Mouse (Mus musculus): ENCODE data around the gene Slc2a1. TPM values are rescaled to one million over a fixed set of nuclear protein-coding genes. Genes with fewer than 3 reads are reported as not detected.

Gene Slc2a1
- 6.7 and 20.9 TPM in 2 replicates for polyA plus RNA-seq (2011; ENCODE audit: insufficient read depth, insufficient read length, low replicate concordance, missing spikeins)

DNA sequence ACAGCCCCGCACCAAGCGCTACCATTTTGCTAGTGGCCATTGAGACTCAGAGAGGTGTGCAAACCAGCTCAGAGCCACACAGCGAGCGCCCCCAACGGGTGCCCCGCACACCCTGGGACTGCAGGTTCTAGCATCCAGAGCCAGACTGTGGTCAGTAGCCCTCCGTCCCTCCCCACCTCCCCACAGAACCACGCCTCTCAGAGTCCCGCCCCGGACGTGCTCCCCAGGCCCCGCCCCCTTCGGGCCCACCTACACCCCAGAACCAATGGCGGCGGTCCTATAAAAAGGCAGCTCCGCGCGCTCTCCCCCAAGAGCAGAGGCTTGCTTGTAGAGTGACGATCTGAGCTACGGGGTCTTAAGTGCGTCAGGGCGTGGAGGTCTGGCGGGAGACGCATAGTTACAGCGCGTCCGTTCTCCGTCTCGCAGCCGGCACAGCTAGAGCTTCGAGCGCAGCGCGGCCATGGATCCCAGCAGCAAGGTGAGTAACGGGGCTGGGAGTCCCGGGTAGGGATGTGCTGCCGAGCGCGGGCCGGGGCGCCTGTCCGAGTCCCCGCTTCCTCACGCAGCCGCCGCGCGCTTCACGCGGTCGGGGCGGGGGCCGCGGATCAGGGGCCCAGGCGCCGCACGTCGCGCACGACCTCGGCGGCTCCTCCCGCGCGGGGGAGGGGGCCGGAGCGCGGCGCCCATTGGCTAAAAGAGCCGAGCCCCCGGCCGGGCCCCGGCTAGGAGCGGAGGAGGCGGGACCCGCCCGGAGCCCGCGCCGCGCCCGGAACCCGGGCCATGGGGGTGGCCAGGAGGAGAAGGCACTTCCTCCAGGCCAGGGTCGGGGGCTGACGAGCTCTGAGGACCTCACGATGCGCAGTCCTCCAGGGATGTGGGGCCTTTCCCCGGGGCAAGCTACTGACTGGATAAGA is at the start of gene Slc2a1:
TSS of gene Slc2a1 (plus strand) at position 217 of the 914 bp plus-strand sequence.
- TF ChIP-seq POLR2A (IDR thresholded peaks at IDR 0.05; ENCODE audit: borderline replicate concordance, control insufficient read depth, low read depth, low read length), result peak; percentile 88
- TF ChIP-seq CTCF (IDR thresholded peaks at IDR 0.05; ENCODE audit: control insufficient read depth, insufficient read depth, low read length), result peak; percentile 34; the same call in 1 of the 2 replicates
- under 1% methylated on average over 88 of the region's 88 CpGs for whole genome bisulfite sequencing
- peak within 1 kb of the TSS; percentile 96 for H3K27ac ChIP-seq (ENCODE audit: control insufficient read depth, insufficient read depth, low read depth, low read length, poor library complexity)
- peak within 1 kb of the TSS; percentile 100 for H3K4me3 ChIP-seq (replicated peaks; ENCODE audit: control insufficient read depth, low read depth, low read length)
- H3K4me1 ChIP-seq (ENCODE audit: control insufficient read depth, insufficient read depth, low read length), result no peaks in the 10 kb centered on the region; the same call in 1 of the 2 replicates

DNA sequence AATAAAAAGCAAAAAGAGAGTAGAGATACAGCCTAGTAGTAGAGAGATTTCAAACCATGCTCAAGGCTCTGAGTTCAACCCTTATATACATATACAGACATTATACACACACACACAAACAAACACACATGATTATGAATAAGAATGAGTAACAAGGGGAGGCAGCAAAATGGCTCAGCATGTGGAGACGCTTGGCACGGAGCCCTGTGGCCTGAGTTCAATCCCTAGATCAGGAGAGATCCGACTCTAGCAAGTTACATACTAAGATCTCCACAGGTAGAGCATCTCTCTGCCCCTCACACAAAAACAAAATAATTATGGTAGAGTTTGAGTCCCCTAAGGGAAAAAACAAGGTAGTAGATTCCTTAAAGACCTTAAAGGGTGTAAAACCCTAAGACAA is 41.7 kb upstream of the Slc2a1 start:
- TF ChIP-seq POLR2A (IDR thresholded peaks at IDR 0.05; ENCODE audit: borderline replicate concordance, control insufficient read depth, low read depth, low read length) (no peak), CTCF (IDR thresholded peaks at IDR 0.05; ENCODE audit: control insufficient read depth, insufficient read depth, low read length) (no peak)
- Histone ChIP-seq H3K27ac (ENCODE audit: control insufficient read depth, insufficient read depth, low read depth, low read length, poor library complexity) (no peak overlapping the region), H3K4me1 (ENCODE audit: control insufficient read depth, insufficient read depth, low read length) (no peaks in the 10 kb centered on the region), H3K4me3 (replicated peaks; ENCODE audit: control insufficient read depth, low read depth, low read length) (no peak overlapping the region)
- 80% methylated on average over 3 of the region's 3 CpGs for WGBS

DNA sequence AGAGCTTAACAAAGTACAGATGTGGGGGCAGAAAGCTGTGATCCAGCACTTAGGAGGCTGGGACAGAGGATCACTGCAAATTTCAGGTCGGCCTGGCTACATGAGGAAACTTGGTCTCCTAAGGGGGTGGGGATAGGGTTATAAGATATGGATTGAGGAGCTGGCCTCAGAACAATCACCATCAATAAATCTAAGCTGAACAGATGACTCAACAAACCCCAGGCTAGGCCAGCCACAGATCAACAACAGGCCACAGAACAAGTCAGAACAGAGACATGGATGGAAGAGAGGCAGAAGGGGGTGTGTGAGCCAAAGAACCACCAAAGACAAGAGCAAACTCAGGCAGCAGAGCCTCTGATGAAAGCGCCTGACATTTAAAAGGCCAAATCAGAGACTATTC is 41.3 kb upstream of the Slc2a1 start:
- TF ChIP-seq POLR2A (IDR thresholded peaks at IDR 0.05; ENCODE audit: borderline replicate concordance, control insufficient read depth, low read depth, low read length), result no peak
- TF ChIP-seq CTCF (IDR thresholded peaks at IDR 0.05; ENCODE audit: control insufficient read depth, insufficient read depth, low read length), result no peak
- Histone ChIP-seq H3K4me3 (replicated peaks; ENCODE audit: control insufficient read depth, low read depth, low read length) (no peak overlapping the region), H3K4me1 (ENCODE audit: control insufficient read depth, insufficient read depth, low read length) (no peaks in the 10 kb centered on the region), H3K27ac (ENCODE audit: control insufficient read depth, insufficient read depth, low read depth, low read length, poor library complexity) (no peak overlapping the region)
- 84% methylated on average over 2 of the region's 2 CpGs for WGBS

DNA sequence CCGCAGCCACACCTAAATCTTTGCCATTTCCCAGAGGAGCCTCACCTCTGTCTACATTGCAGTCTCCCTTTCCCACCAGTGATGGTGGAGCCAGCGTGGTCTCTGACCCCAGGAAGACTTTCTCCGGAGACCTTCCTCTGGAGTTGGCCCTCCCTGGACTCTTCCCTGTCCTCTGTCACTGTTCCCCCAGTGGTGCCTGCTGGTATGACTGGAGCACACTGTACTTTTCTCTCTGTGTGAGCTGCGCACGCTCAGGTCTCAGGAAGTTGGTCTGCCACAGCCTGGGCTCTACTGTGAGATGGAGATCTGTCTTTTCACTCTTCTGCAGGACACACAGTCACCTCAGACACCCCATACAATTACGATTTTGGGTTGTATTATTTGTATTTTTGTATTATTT is 39.6 kb upstream of the Slc2a1 start:
- TF ChIP-seq CTCF (IDR thresholded peaks at IDR 0.05; ENCODE audit: control insufficient read depth, insufficient read depth, low read length) (0 out of 2 replicates have a peak, but pooled peaks have one; percentile 8), POLR2A (IDR thresholded peaks at IDR 0.05; ENCODE audit: borderline replicate concordance, control insufficient read depth, low read depth, low read length) (no peak)
- H3K27ac ChIP-seq (ENCODE audit: control insufficient read depth, insufficient read depth, low read depth, low read length, poor library complexity), result no peak overlapping the region
- 17% methylated on average over 6 of the region's 6 CpGs for WGBS

DNA sequence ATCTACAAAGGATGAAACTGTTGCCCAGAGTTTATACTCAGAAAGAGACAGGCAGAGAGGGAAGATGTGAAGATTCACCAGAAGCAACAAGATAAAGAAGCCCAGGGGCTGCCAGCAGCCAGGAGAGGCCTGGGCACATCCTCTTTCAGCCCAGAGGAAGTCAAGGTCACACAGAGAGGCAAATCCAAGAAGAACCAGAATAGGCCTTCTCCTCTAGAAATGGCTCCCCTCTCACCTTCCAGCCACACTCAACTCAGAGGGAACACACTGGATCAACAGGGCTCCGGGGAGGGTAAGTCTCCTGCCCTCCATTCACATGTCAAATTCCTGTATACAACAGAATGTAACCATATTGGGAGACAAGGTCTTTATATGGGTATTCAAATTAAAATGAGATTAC is 38.3 kb upstream of the Slc2a1 start:
- TF ChIP-seq POLR2A (IDR thresholded peaks at IDR 0.05; ENCODE audit: borderline replicate concordance, control insufficient read depth, low read depth, low read length) (no peak), CTCF (IDR thresholded peaks at IDR 0.05; ENCODE audit: control insufficient read depth, insufficient read depth, low read length) (no peak)
- no peaks in the 10 kb centered on the region for H3K4me1 ChIP-seq (ENCODE audit: control insufficient read depth, insufficient read depth, low read length)
- H3K4me3 ChIP-seq (replicated peaks; ENCODE audit: control insufficient read depth, low read depth, low read length), result no peak overlapping the region
- WGBS, result 81% methylated on average over 1 of the region's 1 CpGs
- no peak overlapping the region for H3K27ac ChIP-seq (ENCODE audit: control insufficient read depth, insufficient read depth, low read depth, low read length, poor library complexity)

More for the DNA sequence above, 39.6 kb upstream of the Slc2a1 start:
- no peaks in the 10 kb centered on the region for H3K4me1 ChIP-seq (ENCODE audit: control insufficient read depth, insufficient read depth, low read length)
- H3K4me3 ChIP-seq (replicated peaks; ENCODE audit: control insufficient read depth, low read depth, low read length), result no peak overlapping the region

DNA sequence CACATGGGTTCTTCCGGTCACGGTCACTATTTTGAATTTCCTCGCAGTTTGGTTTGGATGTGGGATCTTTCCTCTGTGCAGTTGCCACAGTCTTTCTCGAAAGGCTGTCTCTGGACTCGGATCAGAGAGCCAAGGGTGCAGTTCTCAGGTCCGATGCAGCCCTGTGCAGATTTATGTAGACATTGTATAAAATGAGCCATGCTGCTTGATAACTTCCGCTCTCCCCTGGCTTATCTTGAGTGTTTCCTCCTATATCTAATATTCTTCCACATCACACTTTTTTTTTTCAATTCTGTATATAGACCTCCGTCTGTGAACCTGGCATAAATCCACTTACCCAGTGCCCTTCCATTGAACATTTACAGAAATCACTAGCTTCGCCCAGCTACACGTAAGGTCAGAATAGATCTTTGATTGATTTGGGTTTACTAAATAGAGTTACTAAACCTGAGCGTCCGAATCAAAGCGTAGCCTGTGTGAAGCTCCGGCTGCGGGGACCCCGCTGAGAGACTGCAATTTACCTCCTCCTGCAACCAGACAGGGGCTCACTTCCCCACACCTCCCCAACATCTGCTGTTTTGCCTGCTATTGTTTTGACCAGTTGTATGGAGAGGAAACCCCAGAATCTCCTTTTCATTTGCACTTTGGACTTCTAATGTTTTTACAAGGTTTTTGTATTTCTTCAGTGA is 37.4 kb upstream of the Slc2a1 start:
- Histone ChIP-seq H3K4me3 (replicated peaks; ENCODE audit: control insufficient read depth, low read depth, low read length) (no peak overlapping the region), H3K27ac (ENCODE audit: control insufficient read depth, insufficient read depth, low read depth, low read length, poor library complexity) (no peak overlapping the region), H3K4me1 (ENCODE audit: control insufficient read depth, insufficient read depth, low read length) (no peaks in the 10 kb centered on the region)
- 62% methylated on average over 16 of the region's 16 CpGs for WGBS
- TF ChIP-seq CTCF (IDR thresholded peaks at IDR 0.05; ENCODE audit: control insufficient read depth, insufficient read depth, low read length) (no peak), POLR2A (IDR thresholded peaks at IDR 0.05; ENCODE audit: borderline replicate concordance, control insufficient read depth, low read depth, low read length) (no peak)

DNA sequence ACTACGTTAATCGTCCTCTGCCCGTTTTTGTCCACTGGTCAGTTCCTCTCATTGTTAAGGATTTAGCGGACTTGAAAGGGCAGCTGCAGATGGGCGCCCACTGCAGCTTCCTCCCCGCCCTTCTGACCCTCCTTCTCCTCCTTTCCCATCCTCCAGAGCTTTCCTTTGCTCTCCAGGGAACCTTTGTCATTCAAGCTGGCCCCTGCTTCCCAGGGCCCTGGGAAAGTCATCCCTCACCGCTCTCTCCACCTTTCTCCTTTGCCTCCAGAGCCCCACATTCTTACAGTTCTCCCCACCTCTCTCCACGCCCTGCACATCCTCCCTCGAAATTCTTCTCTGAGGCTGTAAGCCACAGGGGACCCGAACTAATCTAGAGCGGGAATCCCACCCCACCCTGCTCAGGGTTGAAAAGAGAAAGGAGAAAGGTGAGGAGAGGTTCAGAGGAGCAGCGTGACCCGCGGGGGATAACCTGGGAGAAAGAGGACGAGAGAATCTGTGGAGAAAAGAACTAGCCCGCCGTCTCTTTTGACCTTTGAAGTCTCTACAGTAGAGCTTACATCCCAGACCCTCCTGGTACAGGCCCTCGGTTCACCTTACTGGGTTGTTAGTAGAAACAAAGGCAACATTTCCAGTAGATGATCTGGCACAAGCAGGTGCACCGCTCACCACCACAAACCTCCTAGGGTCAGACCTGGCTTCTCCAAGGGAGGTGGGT is 36.7 kb upstream of the Slc2a1 start:
- no peak overlapping the region for H3K4me3 ChIP-seq (replicated peaks; ENCODE audit: control insufficient read depth, low read depth, low read length)
- TF ChIP-seq POLR2A (IDR thresholded peaks at IDR 0.05; ENCODE audit: borderline replicate concordance, control insufficient read depth, low read depth, low read length), result no peak
- no peak for TF ChIP-seq CTCF (IDR thresholded peaks at IDR 0.05; ENCODE audit: control insufficient read depth, insufficient read depth, low read length)
- WGBS, result 67% methylated on average over 19 of the region's 19 CpGs
- H3K27ac ChIP-seq (ENCODE audit: control insufficient read depth, insufficient read depth, low read depth, low read length, poor library complexity), result no peak overlapping the region
- no peaks in the 10 kb centered on the region for H3K4me1 ChIP-seq (ENCODE audit: control insufficient read depth, insufficient read depth, low read length)
